Mouse (Mus musculus): ENCODE data around the gene Tbc1d5. TPM values are rescaled to one million over a fixed set of nuclear protein-coding genes. Genes with fewer than 3 reads are reported as not detected.

Gene Tbc1d5
- polyA plus RNA-seq, 2 experiments: 10.5 to 10.8 TPM

- H3K36me3 ChIP-seq (ENCODE audit: control insufficient read depth, insufficient read depth, low read length): no peaks in the 10 kb centered on the region
- ATAC-seq (ENCODE audit: low FRiP score, low read depth) (no peak), DNase-seq (ENCODE audit: low spot score) (no peak)
- no peak overlapping the region for H3K4me3 ChIP-seq (replicated peaks; ENCODE audit: low read length)
- H3K27ac ChIP-seq (replicated peaks; ENCODE audit: low read depth, low read length): no peak overlapping the region
- no peaks in the 10 kb centered on the region for H3K9me3 ChIP-seq (ENCODE audit: control insufficient read depth, low read length)
- H3K4me2 ChIP-seq (replicated peaks; ENCODE audit: low read depth, low read length, severe bottlenecking): no peak overlapping the region
- no peak for TF ChIP-seq POLR2A (IDR thresholded peaks at IDR 0.05; ENCODE audit: borderline replicate concordance, extremely low read depth, insufficient read depth, insufficient read length)
- no peaks in the 10 kb centered on the region for H3K27me3 ChIP-seq (ENCODE audit: control insufficient read depth, insufficient read depth, low read length)
- H3K4me1 ChIP-seq (ENCODE audit: control insufficient read depth, insufficient read depth, low read length): no peaks in the 10 kb centered on the region
- WGBS: 84% methylated on average over 4 of the region's 4 CpGs
- no peak overlapping the region for H3K9ac ChIP-seq (ENCODE audit: low read depth, low read length, severe bottlenecking)
Observed at GRCm38 (mm10) chr17:50788835-50789234, 390.3 kb downstream of the Tbc1d5 start.

- no peaks in the 10 kb centered on the region for H3K36me3 ChIP-seq (ENCODE audit: control insufficient read depth, insufficient read depth, low read length)
- ATAC-seq (ENCODE audit: low FRiP score, low read depth): no peak
- H3K9ac ChIP-seq (ENCODE audit: low read depth, low read length, severe bottlenecking): no peak overlapping the region
- H3K4me2 ChIP-seq (replicated peaks; ENCODE audit: low read depth, low read length, severe bottlenecking): no peak overlapping the region
- WGBS: 75% methylated on average over 3 of the region's 3 CpGs
- no peak overlapping the region for H3K4me3 ChIP-seq (replicated peaks; ENCODE audit: low read length)
- H3K4me1 ChIP-seq (ENCODE audit: control insufficient read depth, insufficient read depth, low read length): no peaks in the 10 kb centered on the region
- no peaks in the 10 kb centered on the region for H3K27me3 ChIP-seq (ENCODE audit: control insufficient read depth, insufficient read depth, low read length)
- no peak for DNase-seq (ENCODE audit: low spot score)
- no peaks in the 10 kb centered on the region for H3K9me3 ChIP-seq (ENCODE audit: control insufficient read depth, low read length)
- no peak overlapping the region for H3K27ac ChIP-seq (replicated peaks; ENCODE audit: low read depth, low read length)
- TF ChIP-seq POLR2A (IDR thresholded peaks at IDR 0.05; ENCODE audit: borderline replicate concordance, extremely low read depth, insufficient read depth, insufficient read length): no peak
Observed at GRCm38 (mm10) chr17:50775247-50775646, 403.9 kb downstream of the Tbc1d5 start.

DNA sequence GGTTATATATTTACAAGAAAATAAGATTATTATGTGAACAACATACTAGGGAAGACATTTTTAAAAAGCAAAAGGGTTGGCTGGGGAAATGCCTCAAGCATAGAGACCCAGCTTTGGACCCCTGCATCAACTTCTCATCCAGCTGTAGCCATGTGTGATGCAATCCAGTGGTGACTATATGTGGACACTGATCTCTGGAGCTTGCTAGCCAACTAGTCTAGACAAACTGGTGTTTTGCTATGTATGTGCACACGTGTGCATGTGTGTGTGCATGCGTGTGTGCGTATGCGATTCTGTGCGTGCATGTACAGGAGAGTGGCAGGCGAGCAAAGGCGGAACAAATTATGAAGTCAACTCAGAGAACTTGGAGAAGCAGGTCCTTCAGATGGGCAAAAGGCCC lies 414.8 kb downstream of the Tbc1d5 start:
- no peak for ATAC-seq (ENCODE audit: low FRiP score, low read depth)
- no peak overlapping the region for H3K27ac ChIP-seq (replicated peaks; ENCODE audit: low read depth, low read length)
- DNase-seq (ENCODE audit: low spot score): no peak
- no peaks in the 10 kb centered on the region for H3K4me1 ChIP-seq (ENCODE audit: control insufficient read depth, insufficient read depth, low read length)
- no peaks in the 10 kb centered on the region for H3K27me3 ChIP-seq (ENCODE audit: control insufficient read depth, insufficient read depth, low read length)
- no peaks in the 10 kb centered on the region for H3K36me3 ChIP-seq (ENCODE audit: control insufficient read depth, insufficient read depth, low read length)
- WGBS: 92% methylated on average over 7 of the region's 7 CpGs
- H3K4me3 ChIP-seq (replicated peaks; ENCODE audit: low read length): no peak overlapping the region
- no peak for TF ChIP-seq POLR2A (IDR thresholded peaks at IDR 0.05; ENCODE audit: borderline replicate concordance, extremely low read depth, insufficient read depth, insufficient read length)
- H3K9me3 ChIP-seq (ENCODE audit: control insufficient read depth, low read length): no peaks in the 10 kb centered on the region
- H3K4me2 ChIP-seq (replicated peaks; ENCODE audit: low read depth, low read length, severe bottlenecking): no peak overlapping the region
- H3K9ac ChIP-seq (ENCODE audit: low read depth, low read length, severe bottlenecking): no peak overlapping the region

GRCm38 (mm10) chr17:50763407-50763806 lies 415.7 kb downstream of the Tbc1d5 start:
- H3K27ac ChIP-seq (replicated peaks; ENCODE audit: low read depth, low read length): no peak overlapping the region
- H3K4me1 ChIP-seq (ENCODE audit: control insufficient read depth, insufficient read depth, low read length): no peaks in the 10 kb centered on the region
- 80% methylated on average over 5 of the region's 5 CpGs for WGBS
- no peak for DNase-seq (ENCODE audit: low spot score)
- H3K9ac ChIP-seq (ENCODE audit: low read depth, low read length, severe bottlenecking): no peak overlapping the region
- ATAC-seq (ENCODE audit: low FRiP score, low read depth): no peak
- H3K36me3 ChIP-seq (ENCODE audit: control insufficient read depth, insufficient read depth, low read length): no peaks in the 10 kb centered on the region
- no peaks in the 10 kb centered on the region for H3K27me3 ChIP-seq (ENCODE audit: control insufficient read depth, insufficient read depth, low read length)
- H3K4me2 ChIP-seq (replicated peaks; ENCODE audit: low read depth, low read length, severe bottlenecking): no peak overlapping the region
- no peaks in the 10 kb centered on the region for H3K9me3 ChIP-seq (ENCODE audit: control insufficient read depth, low read length)
- no peak overlapping the region for H3K4me3 ChIP-seq (replicated peaks; ENCODE audit: low read length)
- no peak for TF ChIP-seq POLR2A (IDR thresholded peaks at IDR 0.05; ENCODE audit: borderline replicate concordance, extremely low read depth, insufficient read depth, insufficient read length)

- Histone ChIP-seq H3K9me3 (ENCODE audit: control insufficient read depth, low read length) (no peaks in the 10 kb centered on the region), H3K9ac (ENCODE audit: low read depth, low read length, severe bottlenecking) (no peak overlapping the region), H3K4me3 (replicated peaks; ENCODE audit: low read length) (no peak overlapping the region), H3K36me3 (ENCODE audit: control insufficient read depth, insufficient read depth, low read length) (no peaks in the 10 kb centered on the region), H3K4me1 (ENCODE audit: control insufficient read depth, insufficient read depth, low read length) (no peaks in the 10 kb centered on the region), H3K27ac (replicated peaks; ENCODE audit: low read depth, low read length) (no peak overlapping the region), H3K4me2 (replicated peaks; ENCODE audit: low read depth, low read length, severe bottlenecking) (no peak overlapping the region), H3K27me3 (ENCODE audit: control insufficient read depth, insufficient read depth, low read length) (no peaks in the 10 kb centered on the region)
- ATAC-seq (ENCODE audit: low FRiP score, low read depth): no peak
- peak; percentile 20 for DNase-seq (ENCODE audit: low spot score)
- 76% methylated on average over 5 of the region's 5 CpGs for WGBS
- TF ChIP-seq POLR2A (IDR thresholded peaks at IDR 0.05; ENCODE audit: borderline replicate concordance, extremely low read depth, insufficient read depth, insufficient read length): no peak
Observed at GRCm38 (mm10) chr17:50762231-50762630, 416.9 kb downstream of the Tbc1d5 start.

- no peak for TF ChIP-seq POLR2A (IDR thresholded peaks at IDR 0.05; ENCODE audit: borderline replicate concordance, extremely low read depth, insufficient read depth, insufficient read length)
- no peak overlapping the region for H3K9ac ChIP-seq (ENCODE audit: low read depth, low read length, severe bottlenecking)
- no peaks in the 10 kb centered on the region for H3K9me3 ChIP-seq (ENCODE audit: control insufficient read depth, low read length)
- no peaks in the 10 kb centered on the region for H3K4me1 ChIP-seq (ENCODE audit: control insufficient read depth, insufficient read depth, low read length)
- no peaks in the 10 kb centered on the region for H3K27me3 ChIP-seq (ENCODE audit: control insufficient read depth, insufficient read depth, low read length)
- DNase-seq (ENCODE audit: low spot score) (no peak), ATAC-seq (ENCODE audit: low FRiP score, low read depth) (no peak)
- no peak overlapping the region for H3K27ac ChIP-seq (replicated peaks; ENCODE audit: low read depth, low read length)
- H3K36me3 ChIP-seq (ENCODE audit: control insufficient read depth, insufficient read depth, low read length): 0 out of 2 replicates have a peak, but pooled peaks cover 3% of the 10 kb centered on the region
- H3K4me3 ChIP-seq (replicated peaks; ENCODE audit: low read length): no peak overlapping the region
- WGBS: 71% methylated on average over 5 of the region's 5 CpGs
- no peak overlapping the region for H3K4me2 ChIP-seq (replicated peaks; ENCODE audit: low read depth, low read length, severe bottlenecking)
Observed at GRCm38 (mm10) chr17:50761082-50761481, 418.1 kb downstream of the Tbc1d5 start.

Measured in limb, embryonic 14.5 days (tissue).